In the genomic region with DNA sequence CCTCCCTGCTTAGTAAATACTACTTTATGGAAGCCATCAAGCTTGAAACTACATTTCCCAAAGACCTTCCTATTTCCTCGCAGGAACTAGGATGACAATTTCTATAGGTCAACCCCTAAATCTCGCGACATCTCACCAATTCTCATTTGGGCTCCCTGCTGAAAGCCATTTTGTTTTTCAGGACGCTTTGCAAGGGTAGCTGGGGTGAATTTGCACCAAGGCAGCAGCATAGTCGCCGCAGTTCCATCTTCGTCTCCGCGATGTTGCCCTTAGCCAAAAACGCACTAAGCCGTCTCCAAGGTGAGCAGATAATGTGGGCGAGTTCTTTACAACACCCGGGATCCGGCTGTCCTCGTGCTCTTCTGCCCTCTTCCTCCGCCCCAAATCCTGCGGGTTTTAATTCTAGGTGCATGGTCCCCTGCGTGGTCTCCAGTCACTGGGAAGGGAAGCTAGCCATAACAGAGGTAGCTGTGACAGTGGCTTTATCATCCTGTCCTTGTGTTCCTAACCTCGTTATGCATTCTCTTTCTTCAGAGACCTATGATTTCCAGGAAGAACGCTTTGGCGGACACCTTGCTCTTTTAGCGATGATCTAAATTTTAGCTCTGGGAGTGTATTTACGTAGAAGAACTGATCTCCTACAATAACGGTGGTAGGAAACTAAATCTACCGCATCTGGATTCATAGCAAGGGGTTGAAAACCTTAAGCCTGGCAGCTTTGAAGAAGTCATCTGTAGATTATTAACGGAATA, we compare ENCODE assay signal across 8 mouse cellular contexts. TPM values are rescaled to one million over a fixed set of nuclear protein-coding genes. Genes with fewer than 3 reads are reported as not detected.
DNase-seq lines count a peak whose midpoint lies in the region; ATAC-seq and TF ChIP-seq lines count a peak whose summit lies in the region.

A gene (plus strand): TSS at position 130 of the 752 bp plus-strand sequence.

- peak; percentile 86 for DNase-seq in c-Kit-positive CD71-positive TER-119-negative erythroid progenitor cells, embryonic 14.5 days (ENCODE audit: low read depth)
- peak; percentile 68 for DNase-seq in forebrain, embryonic 10.5 days (ENCODE audit: extremely low spot score, low spot score)
- DNase-seq in kidney, postnatal 10 days: peak; percentile 82
- peak; percentile 54 for DNase-seq in liver, embryonic 11.5 days (ENCODE audit: low spot score)
- DNase-seq in naive thymus-derived CD4-positive, alpha-beta T cell, adult 2 months (ENCODE audit: low read depth): peak; percentile 89
- peak; percentile 89 for DNase-seq in splenic B cell, adult 2 months (ENCODE audit: low read depth, low spot score)

- H3K36me3 ChIP-seq in E14TG2a.4 (ENCODE audit: insufficient read depth, low read length): peaks cover 30% of the 10 kb centered on the region
- peaks cover 25% of the 10 kb centered on the region for H3K36me3 ChIP-seq in forebrain, embryonic 10.5 days (replicated peaks)
- peaks cover 24% of the 10 kb centered on the region for H3K36me3 ChIP-seq in heart, embryonic 14.5 days (ENCODE audit: control insufficient read depth, insufficient read depth, low read length)
- H3K36me3 ChIP-seq in liver, embryonic 11.5 days (ENCODE audit: control insufficient read depth, insufficient read depth, low read length): peaks cover 3% of the 10 kb centered on the region; the same call in 1 of the 2 replicates
- H3K36me3 ChIP-seq in splenic B cell, adult 2 months (ENCODE audit: control insufficient read depth, insufficient read depth, low read length, poor library complexity, severe bottlenecking): no peaks in the 10 kb centered on the region

- peak within 1 kb of the TSS; percentile 86 for H3K27ac ChIP-seq in forebrain, embryonic 10.5 days
- peak within 1 kb of the TSS; percentile 89 to 95 for H3K27ac ChIP-seq in heart, embryonic 14.5 days (replicated peaks in 1 of 2; ENCODE audit: control insufficient read depth in 1 of 2, insufficient read depth in 1 of 2, low read depth in 2 of 2, low read length in 2 of 2)
- H3K27ac ChIP-seq in liver, embryonic 11.5 days (ENCODE audit: low read depth, low read length): peak within 1 kb of the TSS; percentile 68

- H3K4me2 ChIP-seq in heart, embryonic 14.5 days (ENCODE audit: low read length): peak within 1 kb of the TSS; percentile 60
- peak within 1 kb of the TSS; percentile 54 for H3K4me2 ChIP-seq in liver, embryonic 11.5 days

- H3K4me1 ChIP-seq in E14TG2a.4 (replicated peaks; ENCODE audit: low read depth, low read length): peaks cover 12% of the 10 kb centered on the region
- 0 out of 2 replicates have a peak, but pooled peaks cover 7% of the 10 kb centered on the region for H3K4me1 ChIP-seq in forebrain, embryonic 10.5 days
- no peaks in the 10 kb centered on the region; a peak in 1 of 4 replicates for H3K4me1 ChIP-seq in heart, embryonic 14.5 days (ENCODE audit: control insufficient read depth in 2 of 2, insufficient read depth in 2 of 2, low read length in 2 of 2)
- no peaks in the 10 kb centered on the region for H3K4me1 ChIP-seq in liver, embryonic 11.5 days (replicated peaks; ENCODE audit: control insufficient read depth, insufficient read depth, low read length)

- H3K9ac ChIP-seq in heart, embryonic 14.5 days (ENCODE audit: low read length): peak within 1 kb of the TSS; percentile 81
- peak within 1 kb of the TSS; percentile 76 for H3K9ac ChIP-seq in liver, embryonic 11.5 days (ENCODE audit: low read depth, low read length)

- 14% methylated on average over 26 of the region's 26 CpGs for WGBS in forebrain, embryonic 10.5 days
- whole genome bisulfite sequencing in heart, embryonic 14.5 days: 16% methylated on average over 26 of the region's 26 CpGs
- 12% methylated on average over 26 of the region's 26 CpGs for WGBS in liver, embryonic 11.5 days

- TF ChIP-seq CTCF in E14TG2a.4 (conservative IDR thresholded peaks at IDR 0.05; ENCODE audit: low read length): no peak

- no peaks in the 10 kb centered on the region for H3K9me3 ChIP-seq in E14TG2a.4 (ENCODE audit: low read length)
- H3K9me3 ChIP-seq in forebrain, embryonic 10.5 days: no peaks in the 10 kb centered on the region
- no peaks in the 10 kb centered on the region for H3K9me3 ChIP-seq in heart, embryonic 14.5 days (ENCODE audit: control insufficient read depth, low read length)
- H3K9me3 ChIP-seq in liver, embryonic 11.5 days (ENCODE audit: control insufficient read depth, low read length): no peaks in the 10 kb centered on the region

- peak within 1 kb of the TSS; percentile 88 for H3K4me3 ChIP-seq in E14TG2a.4 (replicated peaks; ENCODE audit: low read length)
- H3K4me3 ChIP-seq in forebrain, embryonic 10.5 days: peak within 1 kb of the TSS; percentile 61
- H3K4me3 ChIP-seq in heart, embryonic 14.5 days (ENCODE audit: control insufficient read depth in 1 of 2, insufficient read depth in 1 of 2, low read depth in 1 of 2, low read length in 2 of 2): peak within 1 kb of the TSS; percentile 52 to 68
- H3K4me3 ChIP-seq in liver, embryonic 11.5 days (ENCODE audit: low read depth, low read length): peak within 1 kb of the TSS; percentile 68

- H3K27me3 ChIP-seq in E14TG2a.4 (ENCODE audit: insufficient read depth, low read length): no peaks in the 10 kb centered on the region
- H3K27me3 ChIP-seq in forebrain, embryonic 10.5 days (ENCODE audit: poor library complexity, severe bottlenecking): peaks cover 12% of the 10 kb centered on the region
- H3K27me3 ChIP-seq in heart, embryonic 14.5 days (ENCODE audit: control insufficient read depth, insufficient read depth, low read length): no peaks in the 10 kb centered on the region
- no peaks in the 10 kb centered on the region for H3K27me3 ChIP-seq in liver, embryonic 11.5 days (replicated peaks; ENCODE audit: control insufficient read depth, insufficient read depth, low read length)
- no peaks in the 10 kb centered on the region for H3K27me3 ChIP-seq in splenic B cell, adult 2 months (ENCODE audit: control insufficient read depth, insufficient read depth, low read length, poor library complexity, severe bottlenecking)

- no peak for ATAC-seq in heart, embryonic 14.5 days (ENCODE audit: insufficient number of reproducible peaks, insufficient read depth, low FRiP score, low read depth)
- peak; percentile 37; the same call in 1 of the 2 replicates for ATAC-seq in liver, embryonic 11.5 days (replicated peaks; ENCODE audit: low FRiP score)

RNA-seq across cellular contexts. Expression of the gene that starts here (rescaled TPM):
- polyA plus RNA-seq in forebrain, embryonic 10.5 days (2016; fragmentation: Nextera tagmentation; extraction: Ambion mirVana): 285 and 325 TPM in 2 replicates
- polyA plus RNA-seq in heart, embryonic 14.5 days (2014; fragmentation: Nextera tagmentation; extraction: Ambion mirVana): 1,059 and 1,079 TPM in 2 replicates
- polyA plus RNA-seq in liver, embryonic 11.5 days (2014; fragmentation: Nextera tagmentation; extraction: Ambion mirVana): 433 and 493 TPM in 2 replicates
